ENCODE assay signal across 23 mouse cellular contexts in genomic region chr17:80131838-80132237, GRCm38 (mm10). TPM values are rescaled to one million over a fixed set of nuclear protein-coding genes. Genes with fewer than 3 reads are reported as not detected.
DNase-seq lines count a peak whose midpoint lies in the region; ATAC-seq lines count a peak whose summit lies in the region.
"Had no signal": no experiment of that assay in that cellular context is flagged by ENCODE, and none has a peak within 500 bp of the region (broad histone marks: within the 10 kb centered on the region; RNA-seq: fewer than 3 reads in every experiment).

No protein-coding gene starts in this region.

- H3K27ac ChIP-seq in heart, embryonic 16.5 days (ENCODE audit: low read length) = peak overlapping the region; percentile 2; the same call in 1 of the 2 replicates
- no peak overlapping the region for H3K27ac ChIP-seq in liver, embryonic 11.5 days (ENCODE audit: low read depth, low read length)
- H3K27ac ChIP-seq in liver, embryonic 15.5 days (replicated peaks) = no peak overlapping the region
- no peak overlapping the region for H3K27ac ChIP-seq in forebrain, embryonic 12.5 days
- H3K27ac ChIP-seq: hindbrain, embryonic 14.5 days; midbrain, embryonic 13.5 days; neural tube, embryonic 15.5 days had no signal

- no peak for DNase-seq in heart, postnatal 36 days
- peak; percentile 32 for DNase-seq in liver
- DNase-seq in liver, embryonic 11.5 days (ENCODE audit: low spot score) = no peak
- DNase-seq in adrenal gland, postnatal 25 days = no peak
- DNase-seq: adrenal gland, postnatal 14 days; cerebellum, adult 11-12 months; cerebellum, postnatal 14 days; embryo, embryonic 11 days; forebrain, postnatal 0 days; left cerebral cortex, postnatal 4 days; lung, adult 18-20 months; lung, postnatal 14 days; spleen, adult 18-20 months; thymus, postnatal 4 days had no signal

- H3K4me2 ChIP-seq in heart, embryonic 16.5 days (ENCODE audit: low read depth, low read length) = no peak overlapping the region
- H3K4me2 ChIP-seq in liver, embryonic 11.5 days = no peak overlapping the region
- peak overlapping the region; percentile 21 for H3K4me2 ChIP-seq in liver, embryonic 15.5 days
- H3K4me2 ChIP-seq in forebrain, embryonic 12.5 days = no peak overlapping the region
- H3K4me2 ChIP-seq: hindbrain, embryonic 14.5 days; midbrain, embryonic 13.5 days; neural tube, embryonic 15.5 days had no signal

- peaks cover 16% of the 10 kb centered on the region for H3K4me1 ChIP-seq in heart, embryonic 16.5 days (ENCODE audit: control insufficient read depth, insufficient read depth, low read length)
- H3K4me1 ChIP-seq in liver, embryonic 11.5 days (replicated peaks; ENCODE audit: control insufficient read depth, insufficient read depth, low read length) = no peaks in the 10 kb centered on the region; the same call in 1 of the 2 replicates
- 0 out of 2 replicates have a peak, but pooled peaks cover 16% of the 10 kb centered on the region for H3K4me1 ChIP-seq in liver, embryonic 15.5 days (replicated peaks)
- peaks cover 18% of the 10 kb centered on the region for H3K4me1 ChIP-seq in forebrain, embryonic 12.5 days

- no peak for ATAC-seq in heart, embryonic 16.5 days (replicated peaks; ENCODE audit: extremely low read depth, insufficient read depth, low FRiP score)
- ATAC-seq in liver, embryonic 11.5 days (replicated peaks; ENCODE audit: low FRiP score) = no peak; the same call in 1 of the 2 replicates
- ATAC-seq in liver, embryonic 15.5 days (ENCODE audit: insufficient read depth) = peak; percentile 66
- no peak for ATAC-seq in forebrain, embryonic 12.5 days (ENCODE audit: low FRiP score)
- ATAC-seq: forebrain, postnatal 0 days; midbrain, embryonic 13.5 days had no signal

- intact Hi-C loops in heart, postnatal 36 days (cut with DNase I) = no loop called here

- H3K4me3 ChIP-seq in heart, embryonic 16.5 days (ENCODE audit: low read length) = no peak overlapping the region
- H3K4me3 ChIP-seq in liver, embryonic 11.5 days (ENCODE audit: low read depth, low read length) = no peak overlapping the region
- no peak overlapping the region for H3K4me3 ChIP-seq in liver, embryonic 15.5 days (replicated peaks)
- no peak overlapping the region for H3K4me3 ChIP-seq in forebrain, embryonic 12.5 days (replicated peaks)
- H3K4me3 ChIP-seq: midbrain, embryonic 13.5 days; myocyte; neural tube, embryonic 15.5 days had no signal

- no peaks in the 10 kb centered on the region for H3K36me3 ChIP-seq in heart, embryonic 16.5 days (ENCODE audit: control insufficient read depth, insufficient read depth)
- H3K36me3 ChIP-seq in liver, embryonic 11.5 days (ENCODE audit: control insufficient read depth, insufficient read depth, low read length) = no peaks in the 10 kb centered on the region
- H3K36me3 ChIP-seq in liver, embryonic 15.5 days (replicated peaks) = no peaks in the 10 kb centered on the region
- no peaks in the 10 kb centered on the region for H3K36me3 ChIP-seq in forebrain, embryonic 12.5 days (replicated peaks)
- H3K36me3 ChIP-seq: midbrain, embryonic 13.5 days; neural tube, embryonic 15.5 days had no signal

- H3K27me3 ChIP-seq in heart, embryonic 16.5 days (ENCODE audit: control insufficient read depth, insufficient read depth, low read length) = no peaks in the 10 kb centered on the region
- H3K27me3 ChIP-seq in liver, embryonic 11.5 days (replicated peaks; ENCODE audit: control insufficient read depth, insufficient read depth, low read length) = no peaks in the 10 kb centered on the region
- H3K27me3 ChIP-seq in liver, embryonic 15.5 days = no peaks in the 10 kb centered on the region
- H3K27me3 ChIP-seq in forebrain, embryonic 12.5 days = no peaks in the 10 kb centered on the region
- H3K27me3 ChIP-seq: CH12.LX; midbrain, embryonic 13.5 days; neural tube, embryonic 15.5 days had no signal

- no peak overlapping the region for H3K9ac ChIP-seq in heart, embryonic 16.5 days (ENCODE audit: low read length)
- H3K9ac ChIP-seq in liver, embryonic 11.5 days (ENCODE audit: low read depth, low read length) = no peak overlapping the region
- no peak overlapping the region for H3K9ac ChIP-seq in liver, embryonic 15.5 days
- no peak overlapping the region for H3K9ac ChIP-seq in forebrain, embryonic 12.5 days
- H3K9ac ChIP-seq: forebrain, postnatal 0 days; hindbrain, embryonic 14.5 days; midbrain, embryonic 13.5 days; neural tube, embryonic 15.5 days had no signal

- WGBS in heart, embryonic 16.5 days = 81% methylated on average over 7 of the region's 7 CpGs
- WGBS in liver, embryonic 11.5 days = 77% methylated on average over 7 of the region's 7 CpGs
- 56% methylated on average over 7 of the region's 7 CpGs for WGBS in liver, embryonic 15.5 days (ENCODE audit: insufficient replicate concordance)
- WGBS in forebrain, embryonic 12.5 days = 79% methylated on average over 7 of the region's 7 CpGs

- H3K9me3 ChIP-seq in heart, embryonic 16.5 days (replicated peaks; ENCODE audit: control insufficient read depth, low read length) = no peaks in the 10 kb centered on the region
- H3K9me3 ChIP-seq in liver, embryonic 11.5 days (ENCODE audit: control insufficient read depth, low read length) = no peaks in the 10 kb centered on the region
- H3K9me3 ChIP-seq in liver, embryonic 15.5 days (replicated peaks) = no peaks in the 10 kb centered on the region
- no peaks in the 10 kb centered on the region for H3K9me3 ChIP-seq in forebrain, embryonic 12.5 days
- H3K9me3 ChIP-seq: midbrain, embryonic 13.5 days; neural tube, embryonic 15.5 days had no signal

RNA-seq across cellular contexts. Expression of gene Galm, which starts 4.6 kb away (rescaled TPM):
- polyA plus RNA-seq in heart, embryonic 16.5 days (2015; fragmentation: Nextera tagmentation; extraction: Ambion mirVana) = 14.5 and 14.7 TPM in 2 replicates
- 10 to 100 TPM; 15.0 to 16.8 TPM for total RNA-seq in heart, postnatal 36 days (2021)
- polyA plus RNA-seq in liver, embryonic 11.5 days (2014; fragmentation: Nextera tagmentation; extraction: Ambion mirVana) = 16.7 and 18.7 TPM in 2 replicates
- 31.9 and 35.9 TPM in 2 replicates for polyA plus RNA-seq in liver, embryonic 15.5 days (2015; fragmentation: Nextera tagmentation; extraction: Ambion mirVana)
- 9.6 and 12.3 TPM in 2 replicates for polyA plus RNA-seq in forebrain, embryonic 12.5 days (2016; fragmentation: Nextera tagmentation; extraction: Ambion mirVana)
- total RNA-seq in adrenal gland, postnatal 25 days (2021) = 18.0 and 18.4 TPM in 2 replicates
- total RNA-seq: MEL had no signal
